Mouse (Mus musculus): ENCODE results near the gene Olfr930. TPM values are rescaled to one million over a fixed set of nuclear protein-coding genes. Genes with fewer than 3 reads are reported as not detected.

Olfr930 gene
- not detected for polyA plus RNA-seq (2012; fragmentation: generic; extraction: Trizol)
- long read RNA-seq, experiment 1, result 0 reads
- long read RNA-seq, experiment 2, result 0 reads

DNA sequence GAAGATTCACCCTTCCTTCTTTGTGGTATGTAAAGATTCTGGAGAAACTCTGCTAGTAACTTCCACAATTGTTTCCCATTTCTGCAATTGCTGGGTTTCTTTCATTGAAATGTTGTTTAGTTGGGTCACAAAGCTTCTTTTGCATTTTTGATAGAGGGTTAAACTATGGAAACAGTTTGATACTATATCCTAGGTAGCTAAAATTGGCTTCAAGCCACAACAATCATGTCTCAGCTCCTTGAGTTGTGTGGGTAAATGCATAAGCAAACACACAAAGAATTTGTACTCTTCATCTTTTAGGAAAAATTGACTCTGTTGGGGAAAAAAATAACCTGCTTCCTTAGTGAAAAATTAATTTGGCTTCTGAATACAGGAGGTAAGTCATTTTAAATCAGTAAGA lies at the start of gene Olfr930:
Gene Olfr930, plus strand, starts transcription at position 301 of the 400 bp plus-strand sequence.
- H3K79me2 ChIP-seq (ENCODE audit: control insufficient read depth, insufficient read depth), result no peaks in the 10 kb centered on the region
- H3K79me3 ChIP-seq (ENCODE audit: low read depth), result no peaks in the 10 kb centered on the region
- no peak within 1 kb of the TSS for H3ac ChIP-seq (ENCODE audit: control insufficient read depth, insufficient read length, low read depth)
- H3K27me3 ChIP-seq (ENCODE audit: control insufficient read depth, insufficient read depth, insufficient read length), result no peaks in the 10 kb centered on the region
- no peaks in the 10 kb centered on the region for H3K36me3 ChIP-seq (ENCODE audit: control insufficient read depth, insufficient read depth)
- TF ChIP-seq MYOG (IDR thresholded peaks at IDR 0.05; ENCODE audit: control insufficient read depth, extremely low read depth, insufficient read length) (no peak), CTCF (IDR thresholded peaks at IDR 0.05; ENCODE audit: control insufficient read depth, insufficient read depth, insufficient read length) (no peak), MYOD1 (IDR thresholded peaks at IDR 0.05; ENCODE audit: control insufficient read depth, insufficient read length, low read depth) (no peak), CEBPB (IDR thresholded peaks at IDR 0.05; ENCODE audit: low read depth) (no peak), MAX (IDR thresholded peaks at IDR 0.05) (no peak)
- H3K4me3 ChIP-seq (ENCODE audit: insufficient read depth, poor library complexity, severe bottlenecking), result no peak within 1 kb of the TSS

GRCm38 (mm10) chr9:38953401-38954123 lies 24.0 kb downstream of the Olfr930 start:
- Histone ChIP-seq H3K79me3 (ENCODE audit: low read depth) (no peaks in the 10 kb centered on the region), H3K4me3 (ENCODE audit: insufficient read depth, poor library complexity, severe bottlenecking) (peak overlapping the region; percentile 14), H3ac (ENCODE audit: control insufficient read depth, insufficient read length, low read depth) (no peak overlapping the region), H3K27me3 (ENCODE audit: control insufficient read depth, insufficient read depth, insufficient read length) (no peaks in the 10 kb centered on the region), H3K79me2 (ENCODE audit: control insufficient read depth, insufficient read depth) (no peaks in the 10 kb centered on the region), H3K36me3 (ENCODE audit: control insufficient read depth, insufficient read depth) (no peaks in the 10 kb centered on the region)
- TF ChIP-seq MYOD1 (IDR thresholded peaks at IDR 0.05; ENCODE audit: control insufficient read depth, insufficient read length, low read depth), result no peak
- no peak for TF ChIP-seq CEBPB (IDR thresholded peaks at IDR 0.05; ENCODE audit: low read depth)
- no peak for TF ChIP-seq MYOG (IDR thresholded peaks at IDR 0.05; ENCODE audit: control insufficient read depth, extremely low read depth, insufficient read length)
- no peak for TF ChIP-seq USF1 (IDR thresholded peaks at IDR 0.05; ENCODE audit: low read depth)
- no peak for TF ChIP-seq FOSL1 (IDR thresholded peaks at IDR 0.05; ENCODE audit: insufficient read depth, low read length, poor library complexity, severe bottlenecking)
- TF ChIP-seq CTCF (IDR thresholded peaks at IDR 0.05; ENCODE audit: control insufficient read depth, insufficient read depth, insufficient read length), result no peak

DNA sequence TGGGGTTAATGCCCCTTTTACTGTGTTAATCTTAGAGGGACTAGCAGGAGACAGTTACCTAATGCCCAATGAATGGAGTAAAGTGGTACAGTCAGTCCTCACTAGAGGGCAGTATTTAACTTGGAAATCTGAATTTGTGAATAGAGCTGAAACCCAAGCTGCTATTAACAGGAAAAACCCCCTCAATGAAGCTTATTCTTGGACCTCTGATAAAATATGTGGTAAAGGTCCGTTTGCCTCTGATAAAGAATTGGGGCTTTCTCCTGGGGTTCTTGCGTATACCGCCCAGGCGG lies 24.5 kb downstream of the Olfr930 start:
- no peaks in the 10 kb centered on the region for H3K27me3 ChIP-seq (ENCODE audit: control insufficient read depth, insufficient read depth, insufficient read length)
- H3K79me2 ChIP-seq (ENCODE audit: control insufficient read depth, insufficient read depth), result no peaks in the 10 kb centered on the region
- TF ChIP-seq MYOG (IDR thresholded peaks at IDR 0.05; ENCODE audit: control insufficient read depth, extremely low read depth, insufficient read length), result no peak
- TF ChIP-seq CEBPB (IDR thresholded peaks at IDR 0.05; ENCODE audit: low read depth), result no peak
- no peak for TF ChIP-seq USF1 (IDR thresholded peaks at IDR 0.05; ENCODE audit: low read depth)
- no peak for TF ChIP-seq MYOD1 (IDR thresholded peaks at IDR 0.05; ENCODE audit: control insufficient read depth, insufficient read length, low read depth)
- TF ChIP-seq CTCF (IDR thresholded peaks at IDR 0.05; ENCODE audit: control insufficient read depth, insufficient read depth, insufficient read length), result no peak
- TF ChIP-seq MAX (IDR thresholded peaks at IDR 0.05), result no peak
- TF ChIP-seq FOSL1 (IDR thresholded peaks at IDR 0.05; ENCODE audit: insufficient read depth, low read length, poor library complexity, severe bottlenecking), result no peak
- no peaks in the 10 kb centered on the region for H3K79me3 ChIP-seq (ENCODE audit: low read depth)
- H3ac ChIP-seq (ENCODE audit: control insufficient read depth, insufficient read length, low read depth), result no peak overlapping the region
- peak overlapping the region; percentile 14 for H3K4me3 ChIP-seq (ENCODE audit: insufficient read depth, poor library complexity, severe bottlenecking)
- no peaks in the 10 kb centered on the region for H3K36me3 ChIP-seq (ENCODE audit: control insufficient read depth, insufficient read depth)

- Histone ChIP-seq H3K27me3 (ENCODE audit: control insufficient read depth, insufficient read depth, insufficient read length) (no peaks in the 10 kb centered on the region), H3K79me2 (ENCODE audit: control insufficient read depth, insufficient read depth) (no peaks in the 10 kb centered on the region), H3K4me3 (ENCODE audit: insufficient read depth, poor library complexity, severe bottlenecking) (no peak within 1 kb of the TSS), H3K79me3 (ENCODE audit: low read depth) (no peaks in the 10 kb centered on the region), H3ac (ENCODE audit: control insufficient read depth, insufficient read length, low read depth) (no peak within 1 kb of the TSS), H3K36me3 (ENCODE audit: control insufficient read depth, insufficient read depth) (no peaks in the 10 kb centered on the region)
- TF ChIP-seq USF1 (IDR thresholded peaks at IDR 0.05; ENCODE audit: low read depth) (no peak), MYOG (IDR thresholded peaks at IDR 0.05; ENCODE audit: control insufficient read depth, extremely low read depth, insufficient read length) (no peak), FOSL1 (IDR thresholded peaks at IDR 0.05; ENCODE audit: insufficient read depth, low read length, poor library complexity, severe bottlenecking) (no peak), MAX (IDR thresholded peaks at IDR 0.05) (no peak), CTCF (IDR thresholded peaks at IDR 0.05; ENCODE audit: control insufficient read depth, insufficient read depth, insufficient read length) (no peak), CEBPB (IDR thresholded peaks at IDR 0.05; ENCODE audit: low read depth) (no peak), MYOD1 (IDR thresholded peaks at IDR 0.05; ENCODE audit: control insufficient read depth, insufficient read length, low read depth) (no peak)
Measured at GRCm38 (mm10) chr9:38972013-38972412, 42.4 kb downstream of the Olfr930 start, which contains the start of gene Olfr933. Olfr933 (plus strand) TSS chr9:38972313.

Other genes with a start within 250 kb of the Olfr930 start
- gene Olfr919, start 226.1 kb upstream of the Olfr930 start, polyA plus RNA-seq (2012; fragmentation: generic; extraction: Trizol), result not detected
- 6.3 TPM for gene Vwa5a, start 211.5 kb upstream of the Olfr930 start, polyA plus RNA-seq (2012; fragmentation: generic; extraction: Trizol)
- gene Olfr920, start 177.5 kb upstream of the Olfr930 start, polyA plus RNA-seq (2012; fragmentation: generic; extraction: Trizol), result not detected
- gene Olfr921, start 156.7 kb upstream of the Olfr930 start, polyA plus RNA-seq (2012; fragmentation: generic; extraction: Trizol), result not detected
- gene Olfr922, start 115.2 kb upstream of the Olfr930 start, polyA plus RNA-seq (2012; fragmentation: generic; extraction: Trizol), result not detected
- not detected for gene Olfr923, start 103.3 kb upstream of the Olfr930 start, polyA plus RNA-seq (2012; fragmentation: generic; extraction: Trizol)
- gene Olfr924, start 85.4 kb upstream of the Olfr930 start, polyA plus RNA-seq (2012; fragmentation: generic; extraction: Trizol), result not detected
- gene Olfr26, start 74.7 kb upstream of the Olfr930 start, polyA plus RNA-seq (2012; fragmentation: generic; extraction: Trizol), result not detected
- not detected for gene Olfr926, start 52.7 kb upstream of the Olfr930 start, polyA plus RNA-seq (2012; fragmentation: generic; extraction: Trizol)
- not detected for gene Olfr933, start 42.5 kb downstream of the Olfr930 start, polyA plus RNA-seq (2012; fragmentation: generic; extraction: Trizol)
- gene Olfr934, start 58.5 kb downstream of the Olfr930 start, polyA plus RNA-seq (2012; fragmentation: generic; extraction: Trizol), result not detected
- gene Olfr935, start 69.9 kb downstream of the Olfr930 start, polyA plus RNA-seq (2012; fragmentation: generic; extraction: Trizol), result not detected
- not detected for gene Olfr146, start 93.6 kb downstream of the Olfr930 start, polyA plus RNA-seq (2012; fragmentation: generic; extraction: Trizol)
- not detected for gene Olfr937, start 135.1 kb downstream of the Olfr930 start, polyA plus RNA-seq (2012; fragmentation: generic; extraction: Trizol)
- not detected for gene Olfr938, start 149.1 kb downstream of the Olfr930 start, polyA plus RNA-seq (2012; fragmentation: generic; extraction: Trizol)
- not detected for gene Olfr27, start 198.3 kb downstream of the Olfr930 start, polyA plus RNA-seq (2012; fragmentation: generic; extraction: Trizol)
- gene Olfr943, start 236.5 kb downstream of the Olfr930 start, polyA plus RNA-seq (2012; fragmentation: generic; extraction: Trizol), result not detected